Mouse (Mus musculus) MEL (cell line): ENCODE data around the gene Stk36.

Experiments used
- CTCF ChIP-seq, 3 experiments: IDR thresholded peaks in 2 of 3; conservative IDR thresholded peaks in 1 of 3; 2 replicates each; pipeline ENCODE4 v1.5.1; 2011 to 2012; ENCODE audit warnings: low read length in 3 of 3, low read depth in 2 of 3, mild to moderate bottlenecking in 2 of 3, improper control_type of control experiment in 1 of 3, inconsistent platforms in 1 of 3, mixed read lengths in 1 of 3, moderate library complexity in 1 of 3; ENCODE audit not compliant: control insufficient read depth in 1 of 3, insufficient read depth in 1 of 3, poor library complexity in 1 of 3, severe bottlenecking in 1 of 3
- GABPA ChIP-seq: IDR thresholded peaks from 2 replicates; pipeline ENCODE4 v1.6.1; 2012; ENCODE audit warnings: low read depth, mild to moderate bottlenecking, inconsistent platforms, low read length, improper control_type of control experiment, moderate library complexity
- POLR2A ChIP-seq, 2 experiments: IDR thresholded peaks; 2 replicates each; pipeline ENCODE4 v1.6.1; 2011 to 2012; ENCODE audit warnings: low read length in 2 of 2, mild to moderate bottlenecking in 2 of 2, control low read depth in 1 of 2, improper control_type of control experiment in 1 of 2, low read depth in 1 of 2, moderate library complexity in 1 of 2; ENCODE audit not compliant: control insufficient read depth in 1 of 2, insufficient read depth in 1 of 2, poor library complexity in 1 of 2
- SMC3 ChIP-seq: IDR thresholded peaks from 2 replicates; pipeline ENCODE4 v1.6.1; 2011; ENCODE audit warnings: low read depth, low read length, improper control_type of control experiment
- TBP ChIP-seq: IDR thresholded peaks from 2 replicates; pipeline ENCODE4 v1.8.0; 2011; ENCODE audit warnings: low read depth, low read length, improper control_type of control experiment
- ZNF384 ChIP-seq: IDR thresholded peaks from 2 replicates; pipeline ENCODE4 v1.6.1; 2012; ENCODE audit warnings: low read depth, mild to moderate bottlenecking, inconsistent platforms, low read length, improper control_type of control experiment

- no peak for TF ChIP-seq CTCF (IDR thresholded peaks at IDR 0.05 in 2 of 3, conservative IDR thresholded peaks at IDR 0.05 in 1 of 3; ENCODE audit: control insufficient read depth in 1 of 3, insufficient read depth in 1 of 3, low read depth in 2 of 3, low read length in 3 of 3, poor library complexity in 1 of 3, severe bottlenecking in 1 of 3)
- TF ChIP-seq SMC3: no peak
- no peak for TF ChIP-seq GABPA
- no peak for TF ChIP-seq ZNF384
- no peak for TF ChIP-seq POLR2A (IDR thresholded peaks at IDR 0.05; ENCODE audit: control insufficient read depth in 1 of 2, insufficient read depth in 1 of 2, low read depth in 1 of 2, low read length in 2 of 2, poor library complexity in 1 of 2)
- no peak for TF ChIP-seq TBP
Measured at GRCm38 (mm10) chr1:74624183-74624582, 22.9 kb downstream of the Stk36 start.
